Mouse (Mus musculus): Measurements from ENCODE around the gene Lipm.

The Lipm gene

DNA sequence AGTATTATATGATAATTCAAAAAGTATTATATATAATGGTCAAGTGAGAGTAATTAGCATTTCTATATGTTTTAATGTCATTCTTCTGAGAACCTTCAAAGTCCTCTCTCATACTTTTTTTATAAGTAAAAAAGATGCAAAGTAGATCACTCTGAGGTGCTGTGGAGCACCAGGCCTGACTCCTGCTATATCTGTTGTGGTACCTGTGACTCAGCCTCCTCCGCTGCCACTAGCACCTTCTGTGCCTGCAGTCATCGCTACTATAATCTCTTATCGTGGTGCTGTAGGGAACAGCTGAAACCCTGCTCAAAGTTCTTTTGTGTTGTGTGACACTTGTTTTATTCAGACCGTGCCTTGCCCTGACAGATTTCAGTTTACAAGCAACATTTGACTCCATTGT, 65.7 kb downstream of the Lipm start:
- WGBS = 77% methylated on average over 4 of the region's 4 CpGs

DNA sequence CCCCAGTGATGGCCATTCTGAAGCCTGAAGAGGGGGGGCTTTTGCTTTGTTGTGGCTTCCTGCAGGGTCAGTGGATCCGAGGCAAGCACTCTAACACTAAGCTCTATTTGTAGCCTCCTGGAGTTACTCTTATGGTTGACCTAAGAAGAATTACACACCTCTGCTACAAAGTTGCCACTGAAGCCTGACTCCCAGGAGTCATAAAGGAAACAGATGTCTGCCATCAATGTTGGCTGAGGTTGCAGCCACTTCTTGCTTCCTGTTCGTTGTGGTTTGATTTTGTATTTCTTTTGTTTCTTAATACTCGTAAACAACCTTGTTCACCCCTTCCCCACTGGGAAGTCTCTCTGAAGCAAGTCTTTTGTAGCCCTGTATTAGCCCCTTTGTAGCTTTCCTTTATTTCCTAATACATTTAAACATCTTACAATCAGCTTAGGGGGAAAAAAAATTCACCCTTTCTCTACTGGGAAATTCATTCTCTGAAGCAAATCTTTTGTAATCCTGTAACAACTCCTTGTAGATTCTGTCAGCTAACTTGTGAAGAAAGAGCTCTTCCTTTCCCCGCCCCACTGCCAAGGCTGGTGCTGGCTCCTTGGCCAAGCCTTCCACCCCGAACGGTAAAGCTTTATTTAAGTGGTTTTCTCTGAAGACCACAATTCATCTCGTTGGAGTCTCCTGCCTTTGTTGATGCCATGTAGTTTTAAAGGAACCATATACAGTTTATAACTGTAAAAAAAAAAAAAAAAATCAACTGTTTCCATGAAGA, 67.3 kb downstream of the Lipm start:
- 58% methylated on average over 7 of the region's 7 CpGs for WGBS

DNA sequence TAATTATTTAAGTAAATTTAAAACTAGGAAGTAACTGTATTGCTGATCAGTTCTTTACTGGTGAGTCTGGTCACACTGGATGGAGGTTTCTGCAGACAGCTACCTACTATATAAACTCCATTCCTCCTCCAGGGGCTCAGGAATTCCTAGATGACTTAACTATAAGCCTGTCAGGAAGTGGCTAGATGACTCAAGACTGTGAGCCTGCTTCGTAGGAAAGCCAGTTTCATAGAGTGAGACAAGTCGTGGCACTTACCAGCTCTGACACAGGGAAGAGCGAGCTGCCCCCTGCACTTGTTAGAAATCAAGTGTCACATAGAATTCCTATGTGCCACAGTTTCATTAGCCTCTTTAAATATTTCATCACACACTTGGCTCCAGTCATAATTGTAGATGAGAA, 70.4 kb downstream of the Lipm start:
- WGBS = 87% methylated on average over 3 of the region's 3 CpGs

Data from cerebral cortex, adult 2 months (tissue).